Comparison of ENCODE assay signal across 22 mouse cellular contexts in genomic region chr6:86860732-86861463, GRCm38 (mm10). TPM values are rescaled to one million over a fixed set of nuclear protein-coding genes. Genes with fewer than 3 reads are reported as not detected.
DNase-seq lines count a peak whose midpoint lies in the region; ATAC-seq and TF ChIP-seq lines count a peak whose summit lies in the region.
"Had no signal": no experiment of that assay in that cellular context is flagged by ENCODE, and none has a peak within 500 bp of the region (broad histone marks: within the 10 kb centered on the region; RNA-seq: fewer than 3 reads in every experiment).

No protein-coding gene starts in this region.

- no peak for TF ChIP-seq POLR2A in liver, adult 2 months (IDR thresholded peaks at IDR 0.05; ENCODE audit: extremely low read depth, insufficient read depth, low read length)

- ATAC-seq in liver, embryonic 11.5 days (replicated peaks; ENCODE audit: low FRiP score), result no peak
- ATAC-seq: forebrain, embryonic 13.5 days; forebrain, embryonic 16.5 days; intestine, embryonic 15.5 days had no signal

- DNase-seq in cerebellum, adult 9-11 months, result peak; percentile 50
- DNase-seq in cerebellum, adult 11-12 months, result no peak
- peak; percentile 40 for DNase-seq in liver, adult 2 months (ENCODE audit: extremely low read depth, low read depth, low spot score)
- no peak for DNase-seq in liver, embryonic 11.5 days (ENCODE audit: low spot score)
- DNase-seq in brain, adult 2 months (ENCODE audit: low read depth, low spot score), result peak; percentile 61
- no peak for DNase-seq in right cerebral cortex, postnatal 10 days (ENCODE audit: low spot score in 2 of 2)
- no peak for DNase-seq in spleen, postnatal 36 days (ENCODE audit: low spot score in 2 of 2)
- DNase-seq: adrenal gland, adult 2 months; adrenal gland, postnatal 14 days; B cell, adult 2 months; cerebellum, adult 18-20 months; gastrocnemius, postnatal 10 days; gastrocnemius, postnatal 36 days; heart, adult 11 months; kidney, adult 11 months had no signal

- no peaks in the 10 kb centered on the region for H3K4me1 ChIP-seq in liver, adult 2 months (ENCODE audit: control insufficient read depth, insufficient read depth, low read length)
- peaks cover 5% of the 10 kb centered on the region; the same call in 1 of the 2 replicates for H3K4me1 ChIP-seq in liver, embryonic 11.5 days (replicated peaks; ENCODE audit: control insufficient read depth, insufficient read depth, low read length)
- H3K4me1 ChIP-seq: forebrain, embryonic 10.5 days; forebrain, embryonic 13.5 days; hindbrain, embryonic 12.5 days; intestine, embryonic 15.5 days had no signal

- H3K9ac ChIP-seq in liver, adult 2 months (ENCODE audit: low read depth, low read length), result no peak overlapping the region
- H3K9ac ChIP-seq in liver, embryonic 11.5 days (ENCODE audit: low read depth, low read length), result no peak overlapping the region
- H3K9ac ChIP-seq: forebrain, embryonic 13.5 days; hindbrain, embryonic 12.5 days; hindbrain, embryonic 15.5 days; intestine, embryonic 15.5 days had no signal

- TF ChIP-seq CTCF in liver, adult 2 months (IDR thresholded peaks at IDR 0.05; ENCODE audit: low read depth, low read length), result no peak

- H3K4me3 ChIP-seq in liver, adult 2 months (ENCODE audit: insufficient read depth, low read depth, low read length), result no peak overlapping the region
- no peak overlapping the region for H3K4me3 ChIP-seq in liver, embryonic 11.5 days (ENCODE audit: low read depth, low read length)
- H3K4me3 ChIP-seq: forebrain, embryonic 10.5 days; forebrain, embryonic 13.5 days; hindbrain, embryonic 12.5 days; hindbrain, embryonic 15.5 days; intestine, embryonic 15.5 days had no signal

- H3K4me2 ChIP-seq in liver, embryonic 11.5 days, result no peak overlapping the region
- H3K4me2 ChIP-seq: forebrain, embryonic 13.5 days; heart, embryonic 11.5 days; hindbrain, embryonic 12.5 days; hindbrain, embryonic 15.5 days; intestine, embryonic 15.5 days had no signal

- H3K27ac ChIP-seq in liver, adult 2 months (replicated peaks; ENCODE audit: insufficient read depth, low read depth, low read length), result no peak overlapping the region
- H3K27ac ChIP-seq in liver, embryonic 11.5 days (ENCODE audit: low read depth, low read length), result no peak overlapping the region
- H3K27ac ChIP-seq: forebrain, embryonic 10.5 days; forebrain, embryonic 13.5 days; hindbrain, embryonic 12.5 days; hindbrain, embryonic 15.5 days; intestine, embryonic 15.5 days had no signal

- H3K79me2 ChIP-seq in liver, adult 2 months (ENCODE audit: control insufficient read depth, insufficient read depth, low read length), result peaks cover 34% of the 10 kb centered on the region

- no peaks in the 10 kb centered on the region for H3K27me3 ChIP-seq in liver, adult 2 months (ENCODE audit: control insufficient read depth, insufficient read depth, low read length)
- no peaks in the 10 kb centered on the region for H3K27me3 ChIP-seq in liver, embryonic 11.5 days (replicated peaks; ENCODE audit: control insufficient read depth, insufficient read depth, low read length)
- H3K27me3 ChIP-seq: forebrain, embryonic 13.5 days; hindbrain, embryonic 12.5 days; hindbrain, embryonic 15.5 days; intestine, embryonic 15.5 days had no signal

- H3K36me3 ChIP-seq in liver, adult 2 months (ENCODE audit: control insufficient read depth, insufficient read depth, low read length), result peaks cover 11% of the 10 kb centered on the region
- H3K36me3 ChIP-seq in liver, embryonic 11.5 days (ENCODE audit: control insufficient read depth, insufficient read depth, low read length), result peaks cover 11% of the 10 kb centered on the region; the same call in 1 of the 2 replicates

- no peaks in the 10 kb centered on the region for H3K9me3 ChIP-seq in liver, embryonic 11.5 days (ENCODE audit: control insufficient read depth, low read length)
- H3K9me3 ChIP-seq: forebrain, embryonic 10.5 days; forebrain, embryonic 13.5 days; hindbrain, embryonic 12.5 days; hindbrain, embryonic 15.5 days; intestine, embryonic 15.5 days had no signal

- WGBS in liver, adult 2 months, result 69% methylated on average over 9 of the region's 9 CpGs
- 83% methylated on average over 9 of the region's 9 CpGs for WGBS in liver, embryonic 11.5 days

RNA-seq across cellular contexts. Expression of gene Aak1, which starts 11.6 kb away (rescaled TPM):
- 2.6 and 5.8 TPM in 2 replicates for total RNA-seq in liver, adult 2 months (2014; rRNA removed)
- 5.2 and 7.2 TPM in 2 replicates for polyA plus RNA-seq in liver, adult 2 months (2012; rRNA removed)
- 13.1 TPM in 2 replicates for polyA plus RNA-seq in liver, embryonic 11.5 days (2014; fragmentation: Nextera tagmentation; extraction: Ambion mirVana)

Comparison
In these comparisons a context has a peak if more than half of its experiments do, and no peak if none do; other contexts are left out.
1. DNase-seq: peak in cerebellum, adult 9-11 months (single experiment), liver, adult 2 months (single experiment) and brain, adult 2 months (single experiment); none in cerebellum, adult 11-12 months (single experiment), liver, embryonic 11.5 days (single experiment), right cerebral cortex, postnatal 10 days (0 of 2) and spleen, postnatal 36 days (0 of 2).